8 mouse cellular contexts compared by ENCODE assay signal in the genomic region with DNA sequence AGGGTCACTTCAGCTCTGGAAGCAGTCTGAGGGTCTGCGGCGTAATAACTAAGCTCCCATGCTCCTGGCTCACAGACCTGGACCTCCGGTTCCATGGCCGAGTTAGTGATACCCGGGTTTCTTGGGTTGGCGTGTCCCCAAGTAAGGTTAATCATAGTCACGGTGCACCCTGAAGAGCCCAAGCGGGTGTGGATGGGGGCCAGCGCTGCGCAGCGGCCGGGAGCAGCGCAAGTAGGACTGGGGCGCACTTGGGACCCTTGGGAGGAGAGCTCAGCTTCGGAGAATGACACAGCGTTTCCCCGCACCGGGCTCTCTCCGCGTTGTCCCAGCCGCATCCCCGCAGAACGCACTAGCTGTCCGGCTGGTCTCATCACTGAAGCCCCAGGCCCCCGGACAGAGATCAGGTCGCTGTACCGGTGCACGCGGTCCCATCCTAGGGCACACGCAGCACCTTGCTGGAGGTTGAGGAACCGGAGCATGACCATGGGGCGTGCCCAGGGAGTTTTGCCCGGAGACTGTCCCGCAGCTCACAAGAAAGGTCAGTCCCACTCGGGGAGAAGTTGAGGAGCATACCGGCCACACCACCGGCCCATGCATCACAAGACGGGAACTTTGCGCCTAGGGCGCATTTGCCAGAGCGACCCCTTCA. TPM values are rescaled to one million over a fixed set of nuclear protein-coding genes. Genes with fewer than 3 reads are reported as not detected.
DNase-seq lines count a peak whose midpoint lies in the region; ATAC-seq and TF ChIP-seq lines count a peak whose summit lies in the region.

No protein-coding gene starts in this region.

- H3K9me3 ChIP-seq in heart, embryonic 13.5 days: no peaks in the 10 kb centered on the region
- no peaks in the 10 kb centered on the region for H3K9me3 ChIP-seq in intestine, embryonic 15.5 days

- POLR2A ChIA-PET in Patski (lab: Charles Lee): interaction anchor here (1.0 to 1.9 kb wide), 6 partner anchors 10 to 45 kb away, joined by 3 to 4 read pairs (median 4); no protein-coding TSS in a partner anchor

- in situ Hi-C loops in Patski (cut with MboI; ENCODE audit: low pct_unique_long_range_greater_than_20kb): no loop called here

- H3K9ac ChIP-seq in heart, embryonic 13.5 days: peak overlapping the region; percentile 82
- H3K9ac ChIP-seq in intestine, embryonic 15.5 days: peak overlapping the region; percentile 61

- H3K36me3 ChIP-seq in heart, embryonic 13.5 days: peaks cover 22% of the 10 kb centered on the region
- no peaks in the 10 kb centered on the region for H3K36me3 ChIP-seq in intestine, embryonic 15.5 days

- DNase-seq in heart, postnatal 36 days: no peak
- DNase-seq in Patski (ENCODE audit: low read depth, low spot score): no peak
- no peak for DNase-seq in left cerebral cortex, adult 11 months (ENCODE audit: low spot score)
- DNase-seq in cerebellum, adult 8-10 months: no peak

- peaks cover 23% of the 10 kb centered on the region for H3K4me1 ChIP-seq in heart, embryonic 13.5 days
- H3K4me1 ChIP-seq in intestine, embryonic 15.5 days (replicated peaks): peaks cover 16% of the 10 kb centered on the region

- peak overlapping the region; percentile 100 for H3K4me2 ChIP-seq in heart, embryonic 13.5 days
- H3K4me2 ChIP-seq in intestine, embryonic 15.5 days (replicated peaks): peak overlapping the region; percentile 96

- peak overlapping the region; percentile 70 for H3K4me3 ChIP-seq in heart, embryonic 13.5 days
- peak overlapping the region; percentile 57 for H3K4me3 ChIP-seq in intestine, embryonic 15.5 days (replicated peaks)

- peaks cover 13% of the 10 kb centered on the region for H3K27me3 ChIP-seq in heart, embryonic 13.5 days (replicated peaks)
- H3K27me3 ChIP-seq in Patski: no peaks in the 10 kb centered on the region
- no peaks in the 10 kb centered on the region for H3K27me3 ChIP-seq in intestine, embryonic 15.5 days (replicated peaks)

- peak overlapping the region; percentile 85; the same call in 1 of the 2 replicates for H3K27ac ChIP-seq in heart, embryonic 13.5 days (replicated peaks)
- H3K27ac ChIP-seq in intestine, embryonic 15.5 days: peak overlapping the region; percentile 93; the same call in 1 of the 2 replicates

- intact Hi-C loops in heart, postnatal 36 days (cut with DNase I): loop anchor here (5.0 to 10.0 kb wide), 2 partner anchors 170 to 268 kb away; partner anchors contain the start of gene Exoc6b

- no peak for ATAC-seq in heart, embryonic 13.5 days (ENCODE audit: extremely low read depth, insufficient number of reproducible peaks, low FRiP score, low TSS enrichment)
- peak; percentile 2 for ATAC-seq in Patski
- peak; percentile 23; the same call in 1 of the 2 replicates for ATAC-seq in erythroid progenitor cell, adult 5-6 weeks (replicated peaks; ENCODE audit: low FRiP score, poor library complexity, severe bottlenecking)
- peak; percentile 52 for ATAC-seq in intestine, embryonic 15.5 days
- ATAC-seq in megakaryocyte progenitor cell, adult 5-6 weeks (replicated peaks; ENCODE audit: poor library complexity): peak; percentile 24

- WGBS in heart, embryonic 13.5 days: under 1% methylated on average over 41 of the region's 41 CpGs
- under 1% methylated on average over 41 of the region's 41 CpGs for WGBS in intestine, embryonic 15.5 days

- TF ChIP-seq CTCF in Patski (IDR thresholded peaks at IDR 0.05): no peak

- CTCF ChIA-PET in Patski (lab: Charles Lee): interaction anchor here (0.8 to 1.8 kb wide), 2 partner anchors 12 to 47 kb away, joined by 3 read pairs; no protein-coding TSS in a partner anchor

RNA-seq across cellular contexts. Expression of gene Sfxn5, which starts 0.7 kb away (rescaled TPM):
- 3.3 and 4.6 TPM in 2 replicates for polyA plus RNA-seq in heart, embryonic 13.5 days (2015; fragmentation: Nextera tagmentation; extraction: Ambion mirVana)
- total RNA-seq in heart, postnatal 36 days (2021): 1 to 10 TPM; 3.4 to 4.1 TPM
- polyA plus RNA-seq in Patski (2021): 10.9 TPM
- 0.72 and 0.84 TPM in 2 replicates for total RNA-seq in erythroid progenitor cell, adult 5-6 weeks (2015; ENCODE audit: low replicate concordance)
- 1.2 and 1.7 TPM in 2 replicates for total RNA-seq in erythroid progenitor cell, adult 5-6 weeks (2017; ENCODE audit: low replicate concordance)
- polyA plus RNA-seq in intestine, embryonic 15.5 days (2015; fragmentation: Nextera tagmentation; extraction: Ambion mirVana): 6.7 and 7.7 TPM in 2 replicates
- total RNA-seq in megakaryocyte progenitor cell, adult 5-6 weeks (2015): 1.1 and 2.7 TPM in 2 replicates
- 1.7 and 2.3 TPM in 2 replicates for total RNA-seq in megakaryocyte progenitor cell, adult 5-6 weeks (2017)

RNA-seq across cellular contexts. Expression of gene Rab11fip5, which starts 42.0 kb away (rescaled TPM):
- polyA plus RNA-seq in heart, embryonic 13.5 days (2015; fragmentation: Nextera tagmentation; extraction: Ambion mirVana): 38.7 and 45.2 TPM in 2 replicates
- 10 to 100 TPM; 65.0 to 67.0 TPM for total RNA-seq in heart, postnatal 36 days (2021)
- polyA plus RNA-seq in Patski (2021): 151 TPM
- 0.36 and 0.84 TPM in 2 replicates for total RNA-seq in erythroid progenitor cell, adult 5-6 weeks (2015; ENCODE audit: low replicate concordance)
- 3.6 TPM in 1 of 2 replicates, not detected in the other for total RNA-seq in erythroid progenitor cell, adult 5-6 weeks (2017; ENCODE audit: low replicate concordance)
- polyA plus RNA-seq in intestine, embryonic 15.5 days (2015; fragmentation: Nextera tagmentation; extraction: Ambion mirVana): 12.0 and 14.7 TPM in 2 replicates
- total RNA-seq in megakaryocyte progenitor cell, adult 5-6 weeks (2015): 4.2 and 4.4 TPM in 2 replicates
- total RNA-seq in megakaryocyte progenitor cell, adult 5-6 weeks (2017): 3.1 and 5.5 TPM in 2 replicates

Comparison
In these comparisons a context has a peak if more than half of its experiments do, and no peak if none do; other contexts are left out.
1. RNA of gene Rab11fip5, which starts 42.0 kb away (total RNA-seq): 65.0 to 67.0 TPM in heart, postnatal 36 days; 3.1 to 5.5 TPM in megakaryocyte progenitor cell, adult 5-6 weeks and 0.36 to 3.6 TPM in erythroid progenitor cell, adult 5-6 weeks; every median in the first group is over 10 times any median in the second.